Mouse (Mus musculus) C2C12 (cell line): ENCODE data around the gene Fars2.

Experiments
- CTCF ChIP-seq: IDR thresholded peaks from one replicate; pipeline ENCODE4 v1.5.1; 2011; ENCODE audit not compliant: control insufficient read depth, insufficient read depth, insufficient read length
- MAX ChIP-seq: IDR thresholded peaks from one replicate; pipeline ENCODE4 v1.6.1; 2011; ENCODE audit warnings: mild to moderate bottlenecking, control low read depth
- MYOD1 ChIP-seq: IDR thresholded peaks from one replicate; pipeline ENCODE4 v1.6.1; 2011; ENCODE audit warnings: low read depth; ENCODE audit not compliant: control insufficient read depth, insufficient read length

- no peak for TF ChIP-seq MAX
- no peak for TF ChIP-seq MYOD1
- no peak for TF ChIP-seq CTCF
These were observed 299.3 kb downstream of the Fars2 start for GRCm38 (mm10) chr13:36416546-36416945.
